Mouse (Mus musculus) heart, postnatal 10 days (tissue): ENCODE results near the gene Defb11. TPM values are rescaled to one million over a fixed set of nuclear protein-coding genes. Genes with fewer than 3 reads are reported as not detected.
A peak's percentile ranks its signal among the peaks of the same experiment; 100 is the strongest.
"Not testable (repeated sequence)": the region's sequence is repeated elsewhere in the genome, so short reads cannot be mapped to it uniquely, and the experiment has no call there.

Experiments
- DNase-seq, 2 experiments: peaks; one replicate each; pipeline ENCODE4 v3.0.0; 2021
- intact Hi-C: fragments of 180-260 bp; cut with DNase I; formaldehyde crosslinking; loops from one replicate; pipeline ENCODE4 v1.15.1; 2025
- total RNA-seq, 2 experiments: library from RNA; stranded (reverse); gene quantifications; 2 replicates each; pipeline ENCODE4 v1.2.3; 2021

Defb11 gene
- not detected for total RNA-seq

DNA sequence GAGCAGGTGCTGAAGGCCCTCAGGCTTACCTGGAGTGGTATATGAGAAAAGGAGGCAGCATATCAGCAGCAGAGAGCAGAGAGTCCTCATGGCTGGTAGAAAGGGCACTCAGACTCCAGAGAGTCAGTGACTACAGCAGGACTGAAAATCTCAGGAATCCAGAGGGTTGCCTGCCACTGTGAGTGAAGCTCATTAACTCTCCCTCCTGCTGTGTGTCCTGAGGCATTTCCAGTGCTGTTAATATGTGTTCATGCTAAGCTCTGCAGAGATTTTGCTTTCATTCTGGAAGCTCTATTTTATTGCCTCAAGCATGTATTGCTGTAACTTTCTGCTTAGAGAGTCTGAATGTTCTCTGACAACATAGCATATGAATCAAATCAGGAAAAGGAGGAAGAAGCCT is at the start of gene Defb11:
Gene Defb11, minus strand, starts transcription at position 123 of the 400 bp plus-strand sequence.
- intact Hi-C loops = not testable (repeated sequence)

DNA sequence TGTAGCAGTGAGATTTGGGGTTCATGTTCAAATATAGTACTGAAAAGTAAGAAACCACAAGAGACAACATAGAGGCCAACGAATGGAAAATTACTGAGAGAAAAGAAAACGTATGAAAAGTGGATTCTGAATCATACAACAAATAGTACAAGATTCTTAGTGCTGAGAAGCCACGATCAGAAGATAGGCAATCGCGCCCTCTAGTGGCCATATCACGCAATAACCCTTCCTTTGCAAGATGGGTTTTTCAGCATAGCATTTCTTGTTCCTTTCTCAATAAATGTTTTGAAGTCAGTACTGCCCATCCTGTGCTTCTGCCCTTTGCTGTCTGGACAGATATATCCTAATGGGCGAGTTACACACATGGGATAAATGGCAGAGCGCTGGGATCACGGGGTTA is 49.1 kb upstream of the Defb11 start:
- peak; percentile 11 to 15 for DNase-seq
- intact Hi-C loops = no loop called here

More for the DNA sequence above, at the start of gene Defb11:
- not testable (repeated sequence) for DNase-seq

DNA sequence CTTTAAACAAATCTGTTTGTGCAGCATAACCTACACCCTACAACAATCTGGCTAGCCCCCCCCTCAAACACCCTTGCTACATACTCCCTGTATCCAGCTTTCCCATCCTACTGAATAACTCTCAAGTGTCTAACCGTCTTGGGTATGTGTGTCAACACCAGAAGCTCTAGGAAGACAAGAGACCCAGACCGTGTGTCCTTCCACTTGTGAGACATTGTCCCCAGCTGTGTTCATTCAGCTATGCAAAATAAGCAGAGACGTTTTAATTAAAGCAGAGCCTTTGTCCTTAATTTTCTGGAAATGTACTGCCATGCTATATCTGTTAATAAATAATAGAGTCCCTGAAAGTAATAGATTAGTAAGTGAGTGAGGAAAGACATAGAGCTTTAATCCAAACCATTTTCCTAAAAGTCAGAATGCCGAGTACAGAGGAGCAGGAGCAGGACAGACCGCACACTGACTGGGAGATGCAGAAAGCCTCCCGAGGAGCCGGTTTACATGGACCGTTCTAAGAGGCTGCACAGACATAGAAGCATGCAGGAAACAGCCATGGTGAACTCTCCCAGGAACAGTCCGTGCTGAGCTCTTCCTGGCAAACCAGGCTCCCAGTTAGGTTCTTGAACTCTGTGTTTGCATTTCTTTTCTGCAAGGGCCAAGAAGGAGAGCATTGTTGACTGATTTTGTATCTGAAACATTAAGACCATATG is 41.3 kb upstream of the Defb11 start:
- no peak for DNase-seq
- intact Hi-C loops = no loop called here

DNA sequence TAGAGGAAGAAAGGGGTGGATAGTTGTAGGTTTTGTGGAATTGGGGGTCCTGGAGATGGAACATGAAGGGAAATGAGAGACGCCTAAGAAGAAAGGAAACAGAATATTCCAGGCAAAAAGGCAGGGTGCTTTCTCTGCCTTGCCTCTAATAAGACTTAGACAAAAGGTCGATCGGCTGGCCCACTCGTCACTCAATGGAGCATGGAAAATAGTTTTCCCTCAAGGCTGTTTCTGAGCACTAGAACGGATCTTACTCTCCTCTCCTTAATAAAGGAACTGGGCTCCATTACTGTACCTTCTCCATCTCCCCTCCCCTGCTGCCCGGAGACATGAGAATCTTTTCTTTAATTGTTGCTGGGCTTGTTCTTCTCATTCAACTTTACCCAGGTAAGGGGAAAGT is 40.2 kb upstream of the Defb11 start, which contains the start of gene Defb13:
Gene Defb13, plus strand, starts transcription at position 301 of the 400 bp plus-strand sequence.
- no peak for DNase-seq
- intact Hi-C loops = no loop called here

DNA sequence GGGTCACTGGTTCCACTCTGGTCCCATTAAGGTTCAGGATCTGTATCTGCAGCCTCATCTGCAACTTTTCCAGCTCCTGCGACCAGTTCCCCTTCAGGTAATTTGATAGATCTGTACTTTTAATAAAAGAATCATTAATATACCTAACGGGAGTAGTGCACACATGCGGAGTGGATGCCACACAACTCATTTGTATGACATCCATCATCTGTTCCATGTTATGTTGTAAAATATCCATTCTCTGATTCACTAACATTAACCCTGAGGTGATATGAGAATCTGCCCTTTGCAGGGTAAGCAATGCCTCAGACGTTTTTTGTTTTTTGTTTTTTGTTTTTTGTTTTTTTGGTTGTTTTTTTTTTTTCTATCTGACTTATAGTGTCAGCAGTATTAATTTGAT is 31.8 kb upstream of the Defb11 start, which contains the start of gene Defb35:
Gene Defb35, plus strand, starts transcription at position 301 of the 400 bp plus-strand sequence.
- DNase-seq, intact Hi-C loops: not testable (repeated sequence)

DNA sequence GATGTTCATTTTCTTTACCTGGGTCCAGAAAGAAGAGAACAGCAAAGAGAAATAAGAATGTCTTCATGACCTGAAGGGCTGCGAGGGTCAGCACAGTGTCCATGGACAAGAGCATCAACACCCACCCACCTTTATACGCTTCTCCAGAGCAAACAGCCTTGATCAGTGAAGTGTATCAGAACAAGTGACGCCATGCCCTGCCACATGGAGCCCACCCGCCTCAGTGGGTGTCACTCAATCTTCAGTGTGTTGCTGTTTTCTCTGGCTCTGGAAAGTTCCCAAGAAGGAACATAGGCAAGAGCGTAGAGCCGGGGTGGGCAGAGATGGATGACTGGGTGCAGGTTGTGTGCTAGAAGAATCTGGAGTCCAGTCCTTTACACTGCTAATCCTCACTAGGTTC is 26.4 kb upstream of the Defb11 start, which contains the start of gene Defb15:
Gene Defb15, minus strand, starts transcription at position 101 of the 400 bp plus-strand sequence.
- DNase-seq = no peak
- intact Hi-C loops = no loop called here

DNA sequence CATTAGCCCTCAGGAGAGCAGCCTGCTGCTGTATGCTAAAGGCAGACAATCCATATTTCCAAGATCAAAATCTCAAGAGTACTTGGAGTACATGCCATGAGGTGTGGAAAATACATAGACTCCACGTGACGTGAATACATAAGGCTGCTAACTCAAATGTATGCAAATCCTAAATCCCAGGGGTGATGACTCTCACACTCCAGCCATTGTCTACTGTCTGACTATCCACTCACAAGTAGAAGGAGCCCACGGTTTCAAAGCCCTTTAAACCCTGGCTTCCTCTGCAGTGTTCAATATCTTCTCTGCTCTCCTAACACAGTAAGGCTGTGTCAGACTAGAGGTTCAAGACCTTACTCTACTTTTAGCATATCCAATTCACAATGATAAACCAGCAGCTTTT is 24.5 kb upstream of the Defb11 start:
- intact Hi-C loops, DNase-seq: not testable (repeated sequence)

DNA sequence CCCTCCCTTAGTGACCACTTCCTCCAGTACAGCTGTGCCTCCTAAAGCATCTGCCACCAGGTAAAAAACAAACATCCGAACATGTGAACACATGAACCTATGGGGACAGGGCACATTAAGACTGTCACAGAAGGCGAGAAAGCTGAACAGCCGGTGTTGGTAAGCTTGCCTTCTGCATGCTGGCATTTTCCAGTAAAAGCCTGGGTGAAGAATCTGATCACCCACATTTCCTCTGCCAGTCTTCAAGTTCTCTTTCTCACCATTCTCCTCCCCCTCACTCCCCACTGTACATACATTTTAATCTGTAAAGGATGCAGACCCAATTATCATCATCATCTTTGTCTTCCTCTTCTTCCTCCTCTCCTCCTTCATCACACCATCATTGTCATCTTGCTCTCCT is 9.4 kb upstream of the Defb11 start:
- intact Hi-C loops = no loop called here
- DNase-seq = no peak

DNA sequence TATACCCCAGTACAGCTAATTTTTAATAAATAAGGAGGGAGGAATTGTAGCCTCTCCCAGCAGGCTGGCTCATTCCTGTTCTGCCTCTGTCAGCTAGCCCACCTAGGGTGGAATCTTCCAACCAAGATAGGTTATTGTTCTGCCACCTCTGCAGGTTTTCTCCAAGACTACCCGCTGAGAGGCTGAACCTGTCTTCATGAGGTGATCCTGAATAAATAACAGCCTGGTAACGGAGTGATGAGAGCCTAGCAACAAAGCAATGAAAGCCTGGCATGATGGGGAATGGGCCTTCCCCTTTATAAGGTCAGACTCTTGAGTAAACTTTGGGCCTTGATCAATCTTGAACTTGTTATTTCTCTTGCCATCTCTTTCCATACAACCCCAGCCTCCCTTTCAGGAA is 6.3 kb upstream of the Defb11 start:
- intact Hi-C loops = no loop called here

DNA sequence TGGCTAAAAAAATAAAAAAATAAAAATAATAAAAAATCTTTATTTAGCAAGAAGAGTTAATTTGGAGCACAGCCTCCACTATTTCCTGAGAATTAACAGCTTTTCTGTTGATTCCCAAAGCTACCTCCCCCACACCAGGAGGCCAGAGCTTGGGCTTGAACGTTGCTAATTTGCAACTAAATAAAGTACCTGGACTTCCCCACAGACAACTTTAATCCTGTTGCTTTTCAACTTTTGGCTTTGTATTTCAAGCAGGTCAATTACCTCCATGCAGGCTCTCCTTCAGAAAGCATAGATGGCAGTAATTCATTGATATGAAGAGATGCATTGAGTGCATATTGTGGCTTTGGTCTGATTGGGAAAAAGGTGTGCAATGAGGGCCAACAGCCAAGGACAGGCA is 5.7 kb upstream of the Defb11 start:
- intact Hi-C loops = no loop called here

More for the DNA sequence above, 6.3 kb upstream of the Defb11 start:
- DNase-seq = no peak

DNA sequence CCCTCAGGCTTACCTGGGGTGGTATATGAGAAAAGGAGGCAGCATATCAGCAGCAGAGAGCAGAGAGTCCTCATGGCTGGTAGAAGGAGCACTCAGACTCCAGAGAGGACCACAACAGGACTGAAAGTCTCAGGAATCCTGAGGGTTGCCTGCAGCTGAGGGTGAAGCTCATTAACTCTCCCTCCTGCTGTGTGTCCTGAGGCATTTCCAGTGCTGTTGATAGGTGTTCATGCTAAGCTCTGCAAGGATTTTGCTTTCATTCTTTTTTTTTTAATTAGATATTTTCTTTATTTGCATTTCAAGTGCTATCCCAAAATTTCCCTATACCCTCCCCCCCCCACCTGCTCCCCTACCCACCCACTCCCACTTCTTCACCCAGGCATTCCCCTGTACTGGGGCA is 20.9 kb downstream of the Defb11 start, which contains the start of gene Defb9:
Gene Defb9, minus strand, starts transcription at position 101 of the 400 bp plus-strand sequence.
- DNase-seq, intact Hi-C loops: not testable (repeated sequence)

More for the DNA sequence above, 5.7 kb upstream of the Defb11 start:
- no peak for DNase-seq

DNA sequence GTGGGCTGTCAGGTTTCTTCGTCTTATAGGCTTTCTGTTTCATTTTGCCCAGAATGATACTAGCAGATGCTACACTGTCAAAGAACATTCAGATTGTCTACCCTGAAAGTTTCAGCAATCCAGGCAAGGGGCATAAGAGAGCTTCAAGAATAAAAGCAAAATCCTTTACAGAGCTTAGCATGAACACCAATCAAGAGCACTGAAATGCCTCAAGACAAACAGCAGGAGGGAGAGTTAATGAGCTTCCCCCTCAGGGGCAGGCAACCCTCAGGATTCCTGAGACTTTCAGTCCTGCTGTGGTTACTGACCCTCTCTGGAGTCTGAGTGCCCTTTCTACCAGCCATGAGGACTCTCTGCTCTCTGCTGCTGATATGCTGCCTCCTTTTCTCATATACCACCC is 47.6 kb downstream of the Defb11 start, which contains the start of gene Defb10:
Gene Defb10, plus strand, starts transcription at position 316 of the 400 bp plus-strand sequence.
- DNase-seq, intact Hi-C loops: not testable (repeated sequence)

Other genes with a start within 250 kb of the Defb11 start
- not detected for gene Defa34, start 240.6 kb downstream of the Defb11 start, total RNA-seq
- not detected for gene AY761184, start 202.8 kb downstream of the Defb11 start, total RNA-seq
- not detected for gene Defa24, start 171.9 kb downstream of the Defb11 start, total RNA-seq
- gene Defb50, start 82.9 kb downstream of the Defb11 start, total RNA-seq = not detected
- not detected for gene Defb2, start 66.5 kb downstream of the Defb11 start, total RNA-seq
- not detected for gene Defb10, start 47.5 kb downstream of the Defb11 start, total RNA-seq
- not detected for gene Defb9, start 21.0 kb downstream of the Defb11 start, total RNA-seq
- gene Defb15, start 26.3 kb upstream of the Defb11 start, total RNA-seq = not detected
- gene Defb35, start 31.9 kb upstream of the Defb11 start, total RNA-seq = not detected
- not detected for gene Defb13, start 40.4 kb upstream of the Defb11 start, total RNA-seq
- gene Fam90a1a, start 52.3 kb upstream of the Defb11 start, total RNA-seq = not detected
- not detected for gene Ccdc70, start 63.4 kb upstream of the Defb11 start, total RNA-seq
- gene Atp7b, start 153.9 kb upstream of the Defb11 start, total RNA-seq = under 1 TPM; 0.15 to 0.31 TPM
- 10 to 100 TPM; 11.0 to 14.1 TPM for gene Alg11, start 154.3 kb upstream of the Defb11 start, total RNA-seq
- gene Nek5, start 218.6 kb upstream of the Defb11 start, total RNA-seq = not detected